Mouse (Mus musculus): ENCODE results near the gene Eif4e2. TPM values are rescaled to one million over a fixed set of nuclear protein-coding genes. Genes with fewer than 3 reads are reported as not detected.

The Eif4e2 gene
- polyA plus RNA-seq, 1 experiment from 2014 or later: 135 TPM

- DNase-seq (ENCODE audit: low spot score) (no peak), ATAC-seq (ENCODE audit: low FRiP score, low TSS enrichment) (no peak)
- Histone ChIP-seq H3K9ac (ENCODE audit: low read length) (no peak within 1 kb of the TSS), H3K27ac (replicated peaks) (no peak within 1 kb of the TSS), H3K4me1 (replicated peaks; ENCODE audit: control insufficient read depth, insufficient read depth) (no peaks in the 10 kb centered on the region), H3K27me3 (ENCODE audit: control insufficient read depth, insufficient read depth, low read length) (peaks cover 9% of the 10 kb centered on the region; the same call in 1 of the 2 replicates), H3K4me2 (replicated peaks; ENCODE audit: low read depth) (no peak within 1 kb of the TSS), H3K36me3 (ENCODE audit: control insufficient read depth, insufficient read depth, low read length) (no peaks in the 10 kb centered on the region), H3K4me3 (ENCODE audit: low read depth, low read length) (no peak within 1 kb of the TSS), H3K9me3 (ENCODE audit: control insufficient read depth, low read length) (no peaks in the 10 kb centered on the region)
- WGBS: 31% methylated on average over 4 of the region's 4 CpGs
- TF ChIP-seq CTCF (IDR thresholded peaks at IDR 0.05; ENCODE audit: low read depth): no peak
- no peak for TF ChIP-seq EP300 (optimal IDR thresholded peaks at IDR 0.05)
Measured at GRCm38 (mm10) chr1:87190429-87190828, 23.3 kb upstream of the Eif4e2 start, which contains the start of gene Chrnd. TSS of gene Chrnd (plus strand) at chr1:87190607.

GRCm38 (mm10) chr1:87197296-87197695 lies 16.4 kb upstream of the Eif4e2 start:
- Histone ChIP-seq H3K27me3 (ENCODE audit: control insufficient read depth, insufficient read depth, low read length) (no peaks in the 10 kb centered on the region), H3K4me1 (replicated peaks; ENCODE audit: control insufficient read depth, insufficient read depth) (no peaks in the 10 kb centered on the region), H3K9me3 (ENCODE audit: control insufficient read depth, low read length) (no peaks in the 10 kb centered on the region), H3K36me3 (ENCODE audit: control insufficient read depth, insufficient read depth, low read length) (no peaks in the 10 kb centered on the region), H3K4me3 (ENCODE audit: low read depth, low read length) (no peak overlapping the region), H3K9ac (ENCODE audit: low read length) (no peak overlapping the region), H3K27ac (replicated peaks) (no peak overlapping the region), H3K4me2 (replicated peaks; ENCODE audit: low read depth) (no peak overlapping the region)
- 69% methylated on average over 9 of the region's 9 CpGs for WGBS
- TF ChIP-seq CTCF (IDR thresholded peaks at IDR 0.05; ENCODE audit: low read depth): no peak
- no peak for TF ChIP-seq EP300 (optimal IDR thresholded peaks at IDR 0.05)
- no peak for DNase-seq (ENCODE audit: low spot score)
- no peak for ATAC-seq (ENCODE audit: low FRiP score, low TSS enrichment)

- WGBS: 73% methylated on average over 12 of the region's 12 CpGs
- TF ChIP-seq CTCF (IDR thresholded peaks at IDR 0.05; ENCODE audit: low read depth) (no peak), EP300 (optimal IDR thresholded peaks at IDR 0.05) (no peak)
- no peak overlapping the region for H3K4me3 ChIP-seq (ENCODE audit: low read depth, low read length)
Measured at GRCm38 (mm10) chr1:87198119-87199065, 15.3 kb upstream of the Eif4e2 start.

GRCm38 (mm10) chr1:87200811-87201210 lies 12.9 kb upstream of the Eif4e2 start:
- no peak overlapping the region for H3K9ac ChIP-seq (ENCODE audit: low read length)
- no peak overlapping the region for H3K4me3 ChIP-seq (ENCODE audit: low read depth, low read length)
- no peak for ATAC-seq (ENCODE audit: low FRiP score, low TSS enrichment)
- H3K27ac ChIP-seq (replicated peaks): no peak overlapping the region
- no peak overlapping the region for H3K4me2 ChIP-seq (replicated peaks; ENCODE audit: low read depth)
- no peak for TF ChIP-seq EP300 (optimal IDR thresholded peaks at IDR 0.05)
- no peak for TF ChIP-seq CTCF (IDR thresholded peaks at IDR 0.05; ENCODE audit: low read depth)
- no peaks in the 10 kb centered on the region for H3K4me1 ChIP-seq (replicated peaks; ENCODE audit: control insufficient read depth, insufficient read depth)
- 56% methylated on average over 2 of the region's 2 CpGs for WGBS
- no peaks in the 10 kb centered on the region for H3K36me3 ChIP-seq (ENCODE audit: control insufficient read depth, insufficient read depth, low read length)
- DNase-seq (ENCODE audit: low spot score): no peak
- H3K27me3 ChIP-seq (ENCODE audit: control insufficient read depth, insufficient read depth, low read length): no peaks in the 10 kb centered on the region
- no peaks in the 10 kb centered on the region for H3K9me3 ChIP-seq (ENCODE audit: control insufficient read depth, low read length)

More at GRCm38 (mm10) chr1:87198119-87199065, 15.3 kb upstream of the Eif4e2 start:
- DNase-seq (ENCODE audit: low spot score): no peak
- Histone ChIP-seq H3K36me3 (ENCODE audit: control insufficient read depth, insufficient read depth, low read length) (no peaks in the 10 kb centered on the region), H3K27ac (replicated peaks) (no peak overlapping the region), H3K4me2 (replicated peaks; ENCODE audit: low read depth) (no peak overlapping the region), H3K9me3 (ENCODE audit: control insufficient read depth, low read length) (no peaks in the 10 kb centered on the region), H3K9ac (ENCODE audit: low read length) (no peak overlapping the region), H3K27me3 (ENCODE audit: control insufficient read depth, insufficient read depth, low read length) (no peaks in the 10 kb centered on the region), H3K4me1 (replicated peaks; ENCODE audit: control insufficient read depth, insufficient read depth) (no peaks in the 10 kb centered on the region)
- no peak for ATAC-seq (ENCODE audit: low FRiP score, low TSS enrichment)

- H3K27ac ChIP-seq (replicated peaks): no peak overlapping the region
- no peaks in the 10 kb centered on the region for H3K27me3 ChIP-seq (ENCODE audit: control insufficient read depth, insufficient read depth, low read length)
- ATAC-seq (ENCODE audit: low FRiP score, low TSS enrichment) (no peak), DNase-seq (ENCODE audit: low spot score) (no peak)
- WGBS: 56% methylated on average over 1 of the region's 1 CpGs
- TF ChIP-seq EP300 (optimal IDR thresholded peaks at IDR 0.05) (no peak), CTCF (IDR thresholded peaks at IDR 0.05; ENCODE audit: low read depth) (no peak)
- H3K4me3 ChIP-seq (ENCODE audit: low read depth, low read length): no peak overlapping the region
- no peaks in the 10 kb centered on the region for H3K9me3 ChIP-seq (ENCODE audit: control insufficient read depth, low read length)
- no peaks in the 10 kb centered on the region for H3K4me1 ChIP-seq (replicated peaks; ENCODE audit: control insufficient read depth, insufficient read depth)
- no peak overlapping the region for H3K4me2 ChIP-seq (replicated peaks; ENCODE audit: low read depth)
- H3K9ac ChIP-seq (ENCODE audit: low read length): no peak overlapping the region
- H3K36me3 ChIP-seq (ENCODE audit: control insufficient read depth, insufficient read depth, low read length): no peaks in the 10 kb centered on the region
Measured at GRCm38 (mm10) chr1:87201848-87202247, 11.9 kb upstream of the Eif4e2 start.

GRCm38 (mm10) chr1:87203779-87204178 lies 9.9 kb upstream of the Eif4e2 start:
- Histone ChIP-seq H3K4me1 (replicated peaks; ENCODE audit: control insufficient read depth, insufficient read depth) (no peaks in the 10 kb centered on the region), H3K9me3 (ENCODE audit: control insufficient read depth, low read length) (no peaks in the 10 kb centered on the region)

More at GRCm38 (mm10) chr1:87203779-87204178, 9.9 kb upstream of the Eif4e2 start:
- DNase-seq (ENCODE audit: low spot score) (no peak), ATAC-seq (ENCODE audit: low FRiP score, low TSS enrichment) (no peak)
- WGBS: 73% methylated on average over 5 of the region's 5 CpGs
- Histone ChIP-seq H3K4me2 (replicated peaks; ENCODE audit: low read depth) (no peak overlapping the region), H3K27me3 (ENCODE audit: control insufficient read depth, insufficient read depth, low read length) (no peaks in the 10 kb centered on the region; the same call in 1 of the 2 replicates), H3K27ac (replicated peaks) (no peak overlapping the region), H3K36me3 (ENCODE audit: control insufficient read depth, insufficient read depth, low read length) (no peaks in the 10 kb centered on the region), H3K4me3 (ENCODE audit: low read depth, low read length) (no peak overlapping the region), H3K9ac (ENCODE audit: low read length) (no peak overlapping the region)
- TF ChIP-seq CTCF (IDR thresholded peaks at IDR 0.05; ENCODE audit: low read depth): no peak
- TF ChIP-seq EP300 (optimal IDR thresholded peaks at IDR 0.05): no peak

All from stomach, postnatal 0 days (tissue).